Mouse (Mus musculus) liver, adult 2 months (tissue): ENCODE results near the gene Rdh5. TPM values are rescaled to one million over a fixed set of nuclear protein-coding genes. Genes with fewer than 3 reads are reported as not detected.

Experiments
- DNase-seq: peaks from one replicate; pipeline ENCODE4 v3.0.0-alpha.2; 2011; ENCODE audit warnings: low read depth, low spot score; ENCODE audit errors: extremely low read depth
- H3K27ac ChIP-seq: fragments of 200-500 bp; replicated peaks from 2 replicates; pipeline ENCODE4 v1.5.1; 2012; ENCODE audit warnings: low read depth, mild to moderate bottlenecking, control low read depth, inconsistent platforms, low read length; ENCODE audit not compliant: insufficient read depth
- H3K27me3 ChIP-seq: fragments of 200-500 bp; 2 replicates; pipeline ENCODE4 v1.6.1; 2012; ENCODE audit warnings: mild to moderate bottlenecking, moderate library complexity, low read length, inconsistent platforms; ENCODE audit not compliant: control insufficient read depth, insufficient read depth
- H3K36me3 ChIP-seq: fragments of 200-500 bp; 2 replicates; pipeline ENCODE4 v1.6.1; 2012; ENCODE audit warnings: low read length, inconsistent platforms; ENCODE audit not compliant: control insufficient read depth, insufficient read depth
- H3K4me1 ChIP-seq: fragments of 200-500 bp; 2 replicates; pipeline ENCODE4 v1.6.1; 2011; ENCODE audit warnings: low read length; ENCODE audit not compliant: control insufficient read depth, insufficient read depth
- H3K4me3 ChIP-seq: fragments of 200-500 bp; 2 replicates; pipeline ENCODE4 v1.5.1; 2011; ENCODE audit warnings: low read depth, mild to moderate bottlenecking, control low read depth, low read length, moderate library complexity; ENCODE audit not compliant: insufficient read depth
- H3K79me2 ChIP-seq: fragments of 200-500 bp; 2 replicates; pipeline ENCODE4 v1.6.1; 2012; ENCODE audit warnings: inconsistent platforms, mild to moderate bottlenecking, low read length, moderate library complexity; ENCODE audit not compliant: control insufficient read depth, insufficient read depth
- H3K9ac ChIP-seq: fragments of 200-500 bp; 2 replicates; pipeline ENCODE4 v1.6.1; 2012; ENCODE audit warnings: low read depth, mild to moderate bottlenecking, control low read depth, inconsistent platforms, low read length
- CTCF ChIP-seq: fragments of 200-500 bp; IDR thresholded peaks from 2 replicates; pipeline ENCODE4 v1.5.1; 2011; ENCODE audit warnings: low read depth, low read length, control low read depth
- POLR2A ChIP-seq: fragments of 200-500 bp; IDR thresholded peaks from 2 replicates; pipeline ENCODE4 v1.6.1; 2011; ENCODE audit warnings: low read length, control low read depth; ENCODE audit not compliant: insufficient read depth; ENCODE audit errors: extremely low read depth
- WGBS: fragments of 180-500 bp; shearing (Covaris S2); methylation state at CpG from one replicate; pipeline ENCODE4 v1.1.7; 2018; 5-methylcytosine and 5-hydroxymethylcytosine counted together
- polyA plus RNA-seq: library from polyadenylated mRNA; depleted of rRNA; stranded (reverse); fragments of >200 nt; gene quantifications from 2 replicates; pipeline ENCODE4 v1.2.3, GENCODE M21; 2012
- total RNA-seq: library from RNA; depleted of rRNA; stranded (reverse); fragments of >200 nt; gene quantifications from 2 replicates; pipeline ENCODE4 v1.2.3, GENCODE M21; 2014

The Rdh5 gene
- total and polyA plus RNA-seq, 2 experiments = 33.8 to 86.2 TPM

- H3K4me3 ChIP-seq = no peak overlapping the region
- H3K79me2 ChIP-seq = 0 out of 2 replicates have a peak, but pooled peaks cover 2% of the 10 kb centered on the region
- no peak overlapping the region for H3K9ac ChIP-seq
- no peak for DNase-seq
- H3K4me1 ChIP-seq = peaks cover 4% of the 10 kb centered on the region
- H3K27me3 ChIP-seq = 0 out of 2 replicates have a peak, but pooled peaks cover 2% of the 10 kb centered on the region
- no peaks in the 10 kb centered on the region for H3K36me3 ChIP-seq
- H3K27ac ChIP-seq = no peak overlapping the region
- TF ChIP-seq POLR2A (no peak), CTCF (no peak)
- 83% methylated on average over 12 of the region's 12 CpGs for WGBS
These were observed 9.0 kb downstream of the Rdh5 start for GRCm38 (mm10) chr10:128913696-128914095.

GRCm38 (mm10) chr10:128913219-128913618, 9.5 kb downstream of the Rdh5 start:
- Histone ChIP-seq H3K4me3 (no peak overlapping the region), H3K79me2 (0 out of 2 replicates have a peak, but pooled peaks cover under 1% of the 10 kb centered on the region), H3K36me3 (no peaks in the 10 kb centered on the region), H3K9ac (no peak overlapping the region), H3K4me1 (no peaks in the 10 kb centered on the region; the same call in none of the 2 replicates), H3K27me3 (0 out of 2 replicates have a peak, but pooled peaks cover 2% of the 10 kb centered on the region), H3K27ac (no peak overlapping the region)
- TF ChIP-seq POLR2A (no peak), CTCF (peak; percentile 79)
- WGBS = 13% methylated on average over 5 of the region's 5 CpGs
- peak; percentile 74 for DNase-seq

GRCm38 (mm10) chr10:128912791-128913190, 9.9 kb downstream of the Rdh5 start:
- TF ChIP-seq POLR2A = no peak
- TF ChIP-seq CTCF = no peak
- DNase-seq = no peak
- H3K4me3 ChIP-seq = no peak overlapping the region
- H3K9ac ChIP-seq = no peak overlapping the region
- H3K4me1 ChIP-seq = no peaks in the 10 kb centered on the region; the same call in none of the 2 replicates
- H3K36me3 ChIP-seq = no peaks in the 10 kb centered on the region
- no peaks in the 10 kb centered on the region for H3K79me2 ChIP-seq
- no peak overlapping the region for H3K27ac ChIP-seq
- WGBS = 81% methylated on average over 4 of the region's 4 CpGs
- H3K27me3 ChIP-seq = 0 out of 2 replicates have a peak, but pooled peaks cover 2% of the 10 kb centered on the region

GRCm38 (mm10) chr10:128912268-128912667, 10.4 kb downstream of the Rdh5 start:
- Histone ChIP-seq H3K9ac (no peak overlapping the region), H3K4me1 (no peaks in the 10 kb centered on the region; the same call in none of the 2 replicates), H3K27ac (no peak overlapping the region), H3K79me2 (no peaks in the 10 kb centered on the region), H3K4me3 (no peak overlapping the region), H3K27me3 (0 out of 2 replicates have a peak, but pooled peaks cover 2% of the 10 kb centered on the region), H3K36me3 (no peaks in the 10 kb centered on the region)
- 91% methylated on average over 4 of the region's 4 CpGs for WGBS
- no peak for TF ChIP-seq POLR2A
- TF ChIP-seq CTCF = no peak
- no peak for DNase-seq

- TF ChIP-seq CTCF (no peak), POLR2A (no peak)
- 0 out of 2 replicates have a peak, but pooled peaks cover 2% of the 10 kb centered on the region for H3K27me3 ChIP-seq
- no peaks in the 10 kb centered on the region for H3K36me3 ChIP-seq
- no peak overlapping the region for H3K4me3 ChIP-seq
- H3K4me1 ChIP-seq = no peaks in the 10 kb centered on the region; the same call in none of the 2 replicates
- no peaks in the 10 kb centered on the region for H3K79me2 ChIP-seq
- no peak for DNase-seq
- 93% methylated on average over 6 of the region's 6 CpGs for WGBS
- no peak overlapping the region for H3K9ac ChIP-seq
- no peak overlapping the region for H3K27ac ChIP-seq
These were observed 11.3 kb downstream of the Rdh5 start for GRCm38 (mm10) chr10:128911430-128911829.

GRCm38 (mm10) chr10:128910066-128910841, 12.4 kb downstream of the Rdh5 start:
- no peak overlapping the region for H3K27ac ChIP-seq
- no peaks in the 10 kb centered on the region for H3K79me2 ChIP-seq
- no peak for TF ChIP-seq CTCF
- no peak for TF ChIP-seq POLR2A
- H3K4me1 ChIP-seq = no peaks in the 10 kb centered on the region; the same call in none of the 2 replicates
- H3K9ac ChIP-seq = peak overlapping the region; percentile 79
- no peak for DNase-seq
- 0 out of 2 replicates have a peak, but pooled peaks cover 2% of the 10 kb centered on the region for H3K27me3 ChIP-seq
- WGBS = 3% methylated on average over 61 of the region's 66 CpGs
- H3K4me3 ChIP-seq = peak overlapping the region; percentile 67
- H3K36me3 ChIP-seq = no peaks in the 10 kb centered on the region
